In genomic region chr3:130073085-130073484, GRCm38 (mm10) we compare ENCODE assay signal across 9 mouse cellular contexts. TPM values are rescaled to one million over a fixed set of nuclear protein-coding genes. Genes with fewer than 3 reads are reported as not detected.
DNase-seq lines count a peak whose midpoint lies in the region; ATAC-seq and TF ChIP-seq lines count a peak whose summit lies in the region.
"Had no signal": no experiment of that assay in that cellular context is flagged by ENCODE, and none has a peak within 500 bp of the region (broad histone marks: within the 10 kb centered on the region; RNA-seq: fewer than 3 reads in every experiment).

No protein-coding gene starts in this region.

- WGBS in kidney, postnatal 0 days, result 13% methylated on average over 10 of the region's 10 CpGs
- 12% methylated on average over 10 of the region's 10 CpGs for WGBS in liver, adult 2 months
- 81% methylated on average over 10 of the region's 10 CpGs for WGBS in hindbrain, embryonic 10.5 days

- TF ChIP-seq CTCF in kidney, postnatal 0 days (IDR thresholded peaks at IDR 0.05; ENCODE audit: low read depth), result no peak
- TF ChIP-seq CTCF in liver, adult 2 months (IDR thresholded peaks at IDR 0.05; ENCODE audit: low read depth, low read length), result no peak

- no peaks in the 10 kb centered on the region for H3K4me1 ChIP-seq in kidney, postnatal 0 days (replicated peaks; ENCODE audit: insufficient read depth, low read length)
- no peaks in the 10 kb centered on the region for H3K4me1 ChIP-seq in liver, adult 2 months (ENCODE audit: control insufficient read depth, insufficient read depth, low read length)
- no peaks in the 10 kb centered on the region for H3K4me1 ChIP-seq in hindbrain, embryonic 10.5 days (replicated peaks)

- H3K4me2 ChIP-seq in kidney, postnatal 0 days (ENCODE audit: low read length), result peak overlapping the region; percentile 31; the same call in 1 of the 2 replicates

- H3K9me3 ChIP-seq in kidney, postnatal 0 days (replicated peaks; ENCODE audit: low read length), result no peaks in the 10 kb centered on the region
- no peaks in the 10 kb centered on the region for H3K9me3 ChIP-seq in hindbrain, embryonic 10.5 days

- no peaks in the 10 kb centered on the region for H3K36me3 ChIP-seq in kidney, postnatal 0 days (ENCODE audit: insufficient read depth, low read length)
- no peaks in the 10 kb centered on the region for H3K36me3 ChIP-seq in liver, adult 2 months (ENCODE audit: control insufficient read depth, insufficient read depth, low read length)
- H3K36me3 ChIP-seq in hindbrain, embryonic 10.5 days, result no peaks in the 10 kb centered on the region

- H3K4me3 ChIP-seq in kidney, postnatal 0 days (replicated peaks; ENCODE audit: low read depth, low read length), result no peak overlapping the region
- H3K4me3 ChIP-seq in liver, adult 2 months (ENCODE audit: insufficient read depth, low read depth, low read length), result no peak overlapping the region
- no peak overlapping the region for H3K4me3 ChIP-seq in hindbrain, embryonic 10.5 days

- no peak overlapping the region for H3K27ac ChIP-seq in kidney, postnatal 0 days
- no peak overlapping the region for H3K27ac ChIP-seq in liver, adult 2 months (replicated peaks; ENCODE audit: insufficient read depth, low read depth, low read length)
- H3K27ac ChIP-seq in hindbrain, embryonic 10.5 days, result no peak overlapping the region

- H3K9ac ChIP-seq in kidney, postnatal 0 days (ENCODE audit: low read depth, low read length), result no peak overlapping the region
- H3K9ac ChIP-seq in liver, adult 2 months (ENCODE audit: low read depth, low read length), result no peak overlapping the region

- TF ChIP-seq POLR2A in liver, adult 2 months (IDR thresholded peaks at IDR 0.05; ENCODE audit: extremely low read depth, insufficient read depth, low read length), result no peak

- no peaks in the 10 kb centered on the region for H3K79me2 ChIP-seq in liver, adult 2 months (ENCODE audit: control insufficient read depth, insufficient read depth, low read length)

- no peak for ATAC-seq in kidney, postnatal 0 days (replicated peaks; ENCODE audit: low FRiP score, low read depth)

- no peak for DNase-seq in kidney, postnatal 0 days (ENCODE audit: low spot score)
- no peak for DNase-seq in kidney, postnatal 36 days
- peak; percentile 71 for DNase-seq in adrenal gland, postnatal 10 days
- DNase-seq in liver, adult 2 months (ENCODE audit: extremely low read depth, low read depth, low spot score), result peak; percentile 75
- DNase-seq in monocyte, adult 2 months (ENCODE audit: low read depth in 1 of 2, low spot score in 2 of 2), result peak; percentile 31 to 40
- no peak for DNase-seq in spleen, postnatal 14 days (ENCODE audit: low spot score in 2 of 2)
- no peak for DNase-seq in testis, postnatal 10 days (ENCODE audit: low spot score)
- no peak for DNase-seq in hindbrain, embryonic 10.5 days (ENCODE audit: low spot score)
- DNase-seq: cerebellum, adult 8-10 months had no signal

- H3K27me3 ChIP-seq in kidney, postnatal 0 days (ENCODE audit: insufficient read depth, low read length), result no peaks in the 10 kb centered on the region
- no peaks in the 10 kb centered on the region for H3K27me3 ChIP-seq in liver, adult 2 months (ENCODE audit: control insufficient read depth, insufficient read depth, low read length)
- H3K27me3 ChIP-seq in hindbrain, embryonic 10.5 days (ENCODE audit: insufficient read depth, poor library complexity, severe bottlenecking), result no peaks in the 10 kb centered on the region

RNA-seq across cellular contexts. Expression of gene Sec24b, which starts 11.7 kb away (rescaled TPM):
- polyA plus RNA-seq in kidney, postnatal 0 days (2015; fragmentation: Nextera tagmentation; extraction: Ambion mirVana), result 21.5 and 23.1 TPM in 2 replicates
- total RNA-seq in adrenal gland, postnatal 10 days (2021), result 10 to 100 TPM; 48.8 to 59.3 TPM
- total RNA-seq in liver, adult 2 months (2014; rRNA removed), result 7.9 and 13.0 TPM in 2 replicates
- 12.2 and 15.8 TPM in 2 replicates for polyA plus RNA-seq in liver, adult 2 months (2012; rRNA removed)
- 34.7 and 38.3 TPM in 2 replicates for polyA plus RNA-seq in hindbrain, embryonic 10.5 days (2016; fragmentation: Nextera tagmentation; extraction: Ambion mirVana)

RNA-seq across cellular contexts. Expression of gene Col25a1, which starts 58.2 kb away (rescaled TPM):
- 1.4 and 1.5 TPM in 2 replicates for polyA plus RNA-seq in kidney, postnatal 0 days (2015; fragmentation: Nextera tagmentation; extraction: Ambion mirVana)
- 1 to 10 TPM; 4.6 to 5.6 TPM for total RNA-seq in adrenal gland, postnatal 10 days (2021)
- 0.09 and 0.27 TPM in 2 replicates for total RNA-seq in liver, adult 2 months (2014; rRNA removed)
- 0.04 and 0.05 TPM in 2 replicates for polyA plus RNA-seq in liver, adult 2 months (2012; rRNA removed)
- polyA plus RNA-seq in hindbrain, embryonic 10.5 days (2016; fragmentation: Nextera tagmentation; extraction: Ambion mirVana), result 3.6 and 5.2 TPM in 2 replicates

Comparison
In these comparisons a context has a peak if more than half of its experiments do, and no peak if none do; other contexts are left out.
1. DNase-seq: peak in adrenal gland, postnatal 10 days (single experiment), liver, adult 2 months (single experiment) and monocyte, adult 2 months (2 of 2); none in kidney, postnatal 0 days (single experiment), kidney, postnatal 36 days (0 of 2), spleen, postnatal 14 days (0 of 2), testis, postnatal 10 days (single experiment) and hindbrain, embryonic 10.5 days (single experiment).